Mouse (Mus musculus): ENCODE data around the gene Erbin.

GRCm38 (mm10) chr13:103819377-103819776, 100.9 kb downstream of the Erbin start:
- no peak for TF ChIP-seq POLR2A (IDR thresholded peaks at IDR 0.05; ENCODE audit: extremely low read depth, insufficient read depth, low read length)
- no peak for TF ChIP-seq CTCF (IDR thresholded peaks at IDR 0.05; ENCODE audit: low read depth, low read length)

Data from liver, adult 2 months (tissue).